Mouse (Mus musculus) brain, embryonic 14.5 days (tissue): Measurements from ENCODE around the gene Pfkp.

ENCODE experiments used
- CTCF ChIP-seq: fragments of 200-500 bp; IDR thresholded peaks from 2 replicates; pipeline ENCODE4 v1.5.1; 2012; ENCODE audit warnings: inconsistent platforms, mild to moderate bottlenecking, moderate library complexity, borderline replicate concordance; ENCODE audit not compliant: insufficient read depth, insufficient read length; ENCODE audit errors: extremely low read depth
- POLR2A ChIP-seq: fragments of 200-500 bp; IDR thresholded peaks from 2 replicates; pipeline ENCODE4 v1.6.1; 2012; ENCODE audit warnings: mild to moderate bottlenecking, inconsistent platforms, borderline replicate concordance; ENCODE audit not compliant: poor library complexity, insufficient read depth, insufficient read length, severe bottlenecking; ENCODE audit errors: extremely low read depth

DNA sequence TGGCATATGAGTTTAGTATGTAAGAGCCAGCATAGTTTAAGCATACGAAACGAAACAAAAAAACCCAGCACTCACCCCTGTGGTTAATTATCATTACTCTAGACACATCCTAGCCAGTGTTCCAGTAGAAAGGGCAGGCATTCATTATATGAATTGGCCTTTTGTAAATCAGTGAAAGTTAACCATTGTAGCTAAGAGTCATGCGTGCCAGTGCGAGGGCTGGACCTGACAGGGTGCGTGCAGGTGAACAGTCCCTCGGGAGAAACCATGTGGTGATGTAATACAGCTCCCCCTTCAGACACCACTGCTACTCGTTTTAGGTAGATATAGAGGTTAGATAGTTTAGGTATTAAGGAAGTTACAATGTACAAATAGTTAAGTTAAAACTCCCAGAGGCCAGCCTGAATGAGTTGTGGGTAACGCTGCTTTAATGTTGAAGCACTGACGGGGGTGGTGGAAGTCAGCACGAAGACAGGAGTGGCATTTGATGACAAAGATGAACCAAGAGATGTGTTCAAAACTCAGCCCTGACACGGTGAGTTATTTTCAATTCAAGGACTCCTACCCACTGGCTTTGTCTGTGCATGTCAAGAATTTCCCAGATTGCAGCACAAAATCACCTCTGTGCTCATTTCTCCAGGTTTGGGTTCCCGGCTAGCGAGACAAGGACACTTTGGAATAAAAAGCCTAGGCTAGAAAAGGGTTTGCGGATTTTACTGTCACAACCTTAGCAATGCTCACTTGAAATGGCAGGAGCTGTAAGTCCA lies 19.4 kb downstream of the Pfkp start:
- TF ChIP-seq CTCF: no peak
- TF ChIP-seq POLR2A: no peak
